Comparison of ENCODE assay signal across 8 mouse cellular contexts in the genomic region with DNA sequence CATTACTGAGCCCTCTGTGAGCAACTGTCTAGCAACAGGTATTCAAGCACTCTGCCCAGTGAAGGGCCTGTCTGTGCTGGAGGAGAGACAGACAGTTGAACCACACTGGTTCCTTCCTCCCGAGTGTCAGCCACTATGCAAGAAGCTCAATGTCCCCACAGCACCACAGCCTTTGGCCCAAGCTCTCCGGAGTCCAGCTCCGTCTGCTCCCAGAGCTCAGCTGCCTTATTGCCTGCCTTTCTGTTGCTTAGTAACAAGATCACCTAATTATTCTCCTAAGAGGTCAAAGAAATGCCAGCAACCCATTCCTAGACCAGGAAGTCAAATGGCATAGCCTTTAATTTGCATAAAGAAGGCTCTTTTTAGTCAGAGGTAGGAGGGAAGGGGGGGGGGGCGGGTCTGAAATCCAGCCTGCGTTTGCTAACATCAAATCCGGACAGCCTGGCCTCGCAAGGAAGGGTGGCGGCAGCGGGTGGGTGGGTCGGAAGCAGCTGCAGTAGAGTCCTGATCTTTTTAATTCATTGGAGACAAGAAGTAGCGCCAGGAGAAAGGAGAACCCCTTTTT.
DNase-seq lines count a peak whose midpoint lies in the region; ATAC-seq lines count a peak whose summit lies in the region.

No protein-coding gene starts in this region.

- H3K4me2 ChIP-seq in intestine, embryonic 16.5 days (ENCODE audit: low read depth, low read length), result peak overlapping the region; percentile 37
- peak overlapping the region; percentile 45 for H3K4me2 ChIP-seq in midbrain, embryonic 12.5 days (replicated peaks)

- 7% methylated on average over 11 of the region's 11 CpGs for WGBS in intestine, embryonic 16.5 days
- WGBS in midbrain, embryonic 12.5 days, result 2% methylated on average over 11 of the region's 11 CpGs

- DNase-seq in cerebellum, postnatal 10 days, result peak; percentile 17 to 18
- DNase-seq in cerebellum, adult 11-12 months, result no peak
- peak; percentile 45 for DNase-seq in embryo, embryonic 9.5 days (ENCODE audit: extremely low spot score)
- DNase-seq in layer of hippocampus, adult 9-10 months (ENCODE audit: low spot score), result no peak
- no peak for DNase-seq in left cerebral cortex, adult 18-20 months (ENCODE audit: low spot score in 2 of 2)
- no peak for DNase-seq in cerebellum, postnatal 4 days (ENCODE audit: low spot score in 2 of 2)

- no peak overlapping the region for H3K27ac ChIP-seq in intestine, embryonic 16.5 days (ENCODE audit: low read length)
- H3K27ac ChIP-seq in midbrain, embryonic 12.5 days (replicated peaks), result peak overlapping the region; percentile 73

- no peaks in the 10 kb centered on the region; the same call in 1 of the 2 replicates for H3K4me1 ChIP-seq in intestine, embryonic 16.5 days (ENCODE audit: control insufficient read depth, insufficient read depth, low read length)
- H3K4me1 ChIP-seq in midbrain, embryonic 12.5 days, result peaks cover 22% of the 10 kb centered on the region

- H3K9ac ChIP-seq in intestine, embryonic 16.5 days (ENCODE audit: low read depth, low read length), result no peak overlapping the region
- H3K9ac ChIP-seq in midbrain, embryonic 12.5 days (replicated peaks), result peak overlapping the region; percentile 44; the same call in 1 of the 2 replicates

- no peaks in the 10 kb centered on the region for H3K36me3 ChIP-seq in intestine, embryonic 16.5 days (ENCODE audit: control insufficient read depth, insufficient read depth, low read length)
- H3K36me3 ChIP-seq in midbrain, embryonic 12.5 days, result no peaks in the 10 kb centered on the region

- no peaks in the 10 kb centered on the region for H3K27me3 ChIP-seq in intestine, embryonic 16.5 days (replicated peaks; ENCODE audit: control insufficient read depth, insufficient read depth, low read length)
- no peaks in the 10 kb centered on the region for H3K27me3 ChIP-seq in midbrain, embryonic 12.5 days

- H3K9me3 ChIP-seq in intestine, embryonic 16.5 days (ENCODE audit: control insufficient read depth, low read length), result no peaks in the 10 kb centered on the region
- H3K9me3 ChIP-seq in midbrain, embryonic 12.5 days, result no peaks in the 10 kb centered on the region

- peak; percentile 81 for ATAC-seq in intestine, embryonic 16.5 days
- peak; percentile 67 for ATAC-seq in midbrain, embryonic 12.5 days (ENCODE audit: low FRiP score, low read depth)

- no peak overlapping the region for H3K4me3 ChIP-seq in intestine, embryonic 16.5 days (ENCODE audit: low read length)
- H3K4me3 ChIP-seq in midbrain, embryonic 12.5 days, result peak overlapping the region; percentile 17; the same call in 1 of the 2 replicates

Comparison
In these comparisons a context has a peak if more than half of its experiments do, and no peak if none do; other contexts are left out.
1. DNase-seq: peak in cerebellum, postnatal 10 days (2 of 2) and embryo, embryonic 9.5 days (single experiment); none in cerebellum, adult 11-12 months (single experiment), layer of hippocampus, adult 9-10 months (single experiment), left cerebral cortex, adult 18-20 months (0 of 2) and cerebellum, postnatal 4 days (0 of 2).